Mouse (Mus musculus): ENCODE measurements around the gene Abhd4. TPM values are rescaled to one million over a fixed set of nuclear protein-coding genes. Genes with fewer than 3 reads are reported as not detected.

Gene Abhd4
- polyA plus RNA-seq, 1 experiment from 2014 or later = 96.0 TPM

DNA sequence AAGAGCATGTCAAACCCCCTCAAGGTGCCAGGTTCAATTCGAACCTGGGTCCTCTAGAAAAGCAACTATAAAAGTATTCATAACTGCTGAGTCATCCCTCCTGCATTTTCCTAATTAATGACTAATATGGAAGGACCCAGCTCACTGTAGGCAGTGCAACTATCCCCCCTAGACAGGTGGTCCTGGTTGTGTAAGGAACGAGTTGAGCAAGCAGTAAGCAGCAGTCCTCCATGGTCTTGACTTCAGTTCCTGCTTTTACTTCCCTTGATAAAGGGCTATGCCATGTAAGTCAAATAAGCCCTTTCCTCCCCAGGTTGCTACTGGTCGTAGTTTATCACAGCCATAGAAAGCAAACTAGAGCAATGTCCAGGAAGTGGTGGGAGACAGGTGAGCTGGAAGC is 7.8 kb upstream of the Abhd4 start:
- Histone ChIP-seq H3K4me1 (replicated peaks) (peaks cover 25% of the 10 kb centered on the region), H3K9me3 (replicated peaks) (no peaks in the 10 kb centered on the region), H3K27me3 (no peaks in the 10 kb centered on the region), H3K9ac (no peak overlapping the region), H3K36me3 (peaks cover 27% of the 10 kb centered on the region), H3K4me3 (no peak overlapping the region), H3K27ac (no peak overlapping the region), H3K4me2 (no peak overlapping the region)
- ATAC-seq (replicated peaks; ENCODE audit: insufficient number of reproducible peaks, insufficient read depth, low FRiP score, low read depth) = no peak
- 83% methylated on average over 3 of the region's 3 CpGs for WGBS

DNA sequence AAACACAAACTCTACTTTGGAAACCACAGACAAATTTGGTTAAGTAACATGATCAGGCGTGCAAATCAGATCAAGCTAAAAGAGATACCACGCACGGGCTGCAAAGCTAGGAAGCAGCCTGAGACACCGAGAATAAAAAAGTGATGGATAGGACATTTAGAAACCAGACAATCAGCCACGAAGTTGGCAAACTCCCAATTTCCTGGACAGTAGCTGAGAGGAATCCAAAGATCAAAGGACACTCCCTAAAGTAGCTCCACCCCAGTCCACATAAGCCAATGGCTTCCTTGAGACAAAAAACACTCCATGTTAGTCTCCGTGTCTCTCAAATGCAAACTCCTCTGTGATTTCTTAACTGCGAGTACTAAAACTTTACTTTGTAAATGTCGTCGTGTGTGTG is 4.7 kb upstream of the Abhd4 start:
- no peaks in the 10 kb centered on the region for H3K27me3 ChIP-seq

DNA sequence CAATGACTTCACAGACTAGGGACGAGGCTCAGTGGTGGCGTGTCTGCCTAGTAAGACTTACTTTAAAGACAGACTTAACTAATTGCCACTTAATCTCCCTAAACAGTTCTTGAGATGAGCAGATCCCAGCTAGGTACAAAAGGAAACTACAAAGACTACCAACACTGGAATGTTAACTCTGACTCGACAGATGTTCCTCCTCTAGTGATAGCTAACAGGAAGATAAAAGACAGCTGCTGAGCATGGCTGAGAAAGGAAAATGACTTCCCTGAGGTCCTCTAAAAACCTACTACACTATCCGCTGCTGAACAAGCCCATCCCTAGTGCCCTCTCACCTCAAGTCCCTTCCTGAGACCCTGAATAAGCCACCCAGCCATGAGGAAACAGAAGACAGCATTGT is 3.9 kb upstream of the Abhd4 start:
- Histone ChIP-seq H3K27me3 (no peaks in the 10 kb centered on the region), H3K4me3 (no peak overlapping the region), H3K9me3 (replicated peaks) (no peaks in the 10 kb centered on the region), H3K4me1 (replicated peaks) (peaks cover 43% of the 10 kb centered on the region), H3K4me2 (no peak overlapping the region), H3K27ac (no peak overlapping the region), H3K36me3 (peaks cover 5% of the 10 kb centered on the region; the same call in 1 of the 2 replicates), H3K9ac (no peak overlapping the region)
- ATAC-seq (replicated peaks; ENCODE audit: insufficient number of reproducible peaks, insufficient read depth, low FRiP score, low read depth) = no peak
- 60% methylated on average over 4 of the region's 4 CpGs for WGBS

More for the DNA sequence above, 4.7 kb upstream of the Abhd4 start:
- ATAC-seq (replicated peaks; ENCODE audit: insufficient number of reproducible peaks, insufficient read depth, low FRiP score, low read depth) = no peak
- no peak overlapping the region for H3K4me3 ChIP-seq
- no peaks in the 10 kb centered on the region for H3K9me3 ChIP-seq (replicated peaks)
- H3K9ac ChIP-seq = no peak overlapping the region
- no peak overlapping the region for H3K27ac ChIP-seq
- 59% methylated on average over 9 of the region's 9 CpGs for WGBS
- H3K36me3 ChIP-seq = peaks cover 5% of the 10 kb centered on the region; the same call in 1 of the 2 replicates
- peaks cover 36% of the 10 kb centered on the region for H3K4me1 ChIP-seq (replicated peaks)
- H3K4me2 ChIP-seq = no peak overlapping the region

DNA sequence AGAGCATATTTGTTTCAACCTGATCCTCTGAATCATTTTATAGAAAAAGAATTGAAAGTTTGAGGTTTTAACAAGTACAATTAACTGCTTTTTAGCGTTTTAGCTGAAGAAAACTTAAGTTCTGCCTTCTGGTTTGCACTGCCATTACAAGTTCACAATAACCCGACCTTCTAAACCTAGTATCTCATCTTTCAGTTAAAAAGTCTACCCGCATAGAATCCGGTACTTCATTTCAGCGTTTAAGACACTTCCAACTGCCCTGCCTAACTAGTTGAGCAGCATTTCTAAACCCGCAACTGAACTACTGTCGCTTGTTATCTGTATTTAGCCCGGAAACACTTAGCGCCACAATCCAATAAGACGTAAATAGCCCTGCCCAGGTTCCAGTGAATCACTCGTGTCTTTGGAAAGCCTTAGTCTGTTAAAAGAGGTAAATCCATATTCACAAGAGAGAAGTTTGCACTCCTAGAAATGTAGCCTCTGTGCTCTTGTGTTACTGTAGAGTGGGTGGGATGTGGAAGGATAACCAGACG is 748 bp downstream of the Abhd4 start:
- H3K27ac ChIP-seq = peak overlapping the region; percentile 94

DNA sequence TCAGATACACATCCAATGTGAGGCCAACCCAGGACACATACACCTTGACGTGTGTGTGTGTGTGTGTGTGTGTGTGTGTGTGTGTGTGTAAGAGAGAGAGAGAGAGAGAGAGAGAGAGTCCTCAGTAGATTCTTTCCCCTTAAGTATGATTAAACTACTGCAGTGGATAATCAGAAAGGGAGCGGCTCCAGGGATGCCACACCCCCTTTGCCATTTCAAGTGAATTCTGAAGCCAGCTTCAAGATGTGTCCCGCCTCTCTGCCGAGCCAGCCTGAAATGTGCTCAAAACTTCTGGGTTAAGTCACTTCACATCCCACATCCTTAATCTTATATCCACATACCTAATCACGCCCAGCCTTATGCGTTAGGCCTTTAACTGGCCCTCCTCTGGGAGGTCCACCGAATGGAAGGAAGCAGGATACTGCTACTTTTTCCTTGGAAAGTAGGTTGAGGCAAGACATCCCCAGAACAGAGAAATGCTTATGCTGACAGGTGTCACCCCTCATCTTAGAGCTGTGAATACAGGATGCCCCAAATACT is 4.2 kb downstream of the Abhd4 start:
- WGBS = 55% methylated on average over 7 of the region's 7 CpGs
- Histone ChIP-seq H3K4me1 (replicated peaks) (peaks cover 36% of the 10 kb centered on the region), H3K9ac (no peak overlapping the region), H3K9me3 (replicated peaks) (no peaks in the 10 kb centered on the region), H3K27ac (no peak overlapping the region), H3K36me3 (peaks cover 11% of the 10 kb centered on the region), H3K4me3 (no peak overlapping the region), H3K27me3 (no peaks in the 10 kb centered on the region), H3K4me2 (no peak overlapping the region)
- ATAC-seq (replicated peaks; ENCODE audit: insufficient number of reproducible peaks, insufficient read depth, low FRiP score, low read depth) = no peak

More for the DNA sequence above, 748 bp downstream of the Abhd4 start:
- ATAC-seq (replicated peaks; ENCODE audit: insufficient number of reproducible peaks, insufficient read depth, low FRiP score, low read depth) = no peak
- Histone ChIP-seq H3K27me3 (no peaks in the 10 kb centered on the region), H3K4me3 (peak overlapping the region; percentile 93), H3K9ac (peak overlapping the region; percentile 76; the same call in 1 of the 2 replicates), H3K4me1 (replicated peaks) (peaks cover 41% of the 10 kb centered on the region), H3K36me3 (no peaks in the 10 kb centered on the region), H3K4me2 (peak overlapping the region; percentile 70), H3K9me3 (replicated peaks) (no peaks in the 10 kb centered on the region)
- WGBS = 50% methylated on average over 12 of the region's 12 CpGs

DNA sequence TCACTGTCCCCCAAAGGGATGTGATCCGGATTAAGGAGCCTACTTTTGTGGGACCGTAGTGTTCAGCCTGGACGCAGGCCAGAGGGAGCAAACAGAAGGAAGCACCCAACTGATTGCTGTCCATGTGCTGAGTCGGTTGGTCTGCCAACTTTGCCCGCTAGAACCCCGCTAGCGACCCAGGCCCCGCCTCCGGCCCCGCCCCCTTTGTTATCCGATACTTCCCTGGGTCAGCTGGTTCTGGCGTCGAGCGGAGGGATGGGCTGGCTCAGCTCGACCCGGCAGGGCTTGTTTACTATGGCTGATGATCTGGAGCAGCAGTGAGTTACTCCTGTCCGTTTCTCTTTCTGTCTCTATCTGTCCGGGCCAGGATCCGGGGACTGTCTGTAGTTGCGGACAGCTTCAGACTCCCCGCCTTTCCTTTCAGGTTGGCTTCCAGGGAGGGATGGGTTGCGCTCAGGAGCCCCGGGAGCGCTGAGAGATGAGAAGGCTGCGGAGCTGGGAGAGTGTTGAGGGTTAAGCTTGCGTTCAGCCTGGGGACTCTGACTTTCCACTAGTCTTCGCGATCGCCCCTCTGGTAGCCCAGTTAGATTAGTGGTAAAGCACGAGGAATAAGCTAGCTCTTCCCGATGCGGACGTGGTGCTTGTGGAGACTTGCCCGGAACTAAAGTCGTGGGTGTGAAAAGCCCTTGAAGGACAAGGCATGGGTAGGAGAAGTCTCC is 5.2 kb downstream of the Abhd4 start:
- H3K27me3 ChIP-seq = no peaks in the 10 kb centered on the region
- H3K9me3 ChIP-seq (replicated peaks) = no peaks in the 10 kb centered on the region
- H3K27ac ChIP-seq = peak overlapping the region; percentile 79
- WGBS = under 1% methylated on average over 35 of the region's 35 CpGs
- peak overlapping the region; percentile 77 for H3K4me2 ChIP-seq
- peaks cover 38% of the 10 kb centered on the region for H3K4me1 ChIP-seq (replicated peaks)
- H3K36me3 ChIP-seq = peaks cover 18% of the 10 kb centered on the region
- ATAC-seq (replicated peaks; ENCODE audit: insufficient number of reproducible peaks, insufficient read depth, low FRiP score, low read depth) = peak; percentile 92
- H3K9ac ChIP-seq = peak overlapping the region; percentile 61
- peak overlapping the region; percentile 59 for H3K4me3 ChIP-seq

DNA sequence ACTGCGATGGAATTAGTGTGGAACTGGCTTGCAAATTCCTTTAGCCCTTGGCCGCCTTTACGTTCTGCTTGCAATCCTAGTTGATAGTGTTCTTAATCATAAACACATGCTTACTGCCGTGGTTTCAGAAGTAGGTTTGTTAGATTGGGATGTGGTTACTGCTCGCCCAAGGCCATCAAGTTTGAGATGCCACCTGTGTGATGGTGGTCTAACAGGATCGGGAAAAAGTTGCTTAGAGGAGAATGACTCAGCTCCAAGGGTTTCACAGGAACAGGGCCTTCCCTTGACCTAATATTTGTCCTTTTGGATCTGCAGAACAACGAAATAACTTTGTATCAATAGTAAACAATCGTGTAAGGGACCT is 5.7 kb downstream of the Abhd4 start:
- Histone ChIP-seq H3K4me1 (replicated peaks) (peaks cover 36% of the 10 kb centered on the region), H3K36me3 (peaks cover 20% of the 10 kb centered on the region), H3K27me3 (no peaks in the 10 kb centered on the region), H3K27ac (peak overlapping the region; percentile 79), H3K4me2 (peak overlapping the region; percentile 77), H3K9me3 (replicated peaks) (no peaks in the 10 kb centered on the region), H3K4me3 (peak overlapping the region; percentile 59), H3K9ac (peak overlapping the region; percentile 61)
- no peak for ATAC-seq (replicated peaks; ENCODE audit: insufficient number of reproducible peaks, insufficient read depth, low FRiP score, low read depth)
- WGBS = 20% methylated on average over 8 of the region's 8 CpGs

DNA sequence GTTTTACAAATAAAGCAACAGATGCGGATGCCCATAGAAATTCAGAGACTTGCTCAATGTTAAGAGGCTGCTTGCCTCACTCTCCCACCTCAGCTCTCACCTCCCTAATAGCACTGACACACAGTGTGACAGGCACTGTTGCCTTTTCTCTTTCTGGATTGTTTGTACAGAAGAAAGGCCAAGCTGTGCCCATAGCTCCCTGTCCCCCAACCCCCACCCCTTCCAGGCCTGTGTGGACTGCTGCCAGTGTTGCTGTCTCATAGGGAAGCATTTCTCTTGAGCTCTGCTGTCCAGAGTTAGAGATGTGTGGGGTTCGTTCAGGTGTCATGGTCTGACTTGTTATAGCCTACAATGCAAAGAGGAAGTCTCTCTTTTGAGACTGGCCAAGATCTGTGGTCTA is 6.2 kb downstream of the Abhd4 start:
- H3K4me1 ChIP-seq (replicated peaks) = peaks cover 33% of the 10 kb centered on the region
- no peaks in the 10 kb centered on the region for H3K27me3 ChIP-seq
- peak overlapping the region; percentile 77 for H3K4me2 ChIP-seq
- peaks cover 21% of the 10 kb centered on the region for H3K36me3 ChIP-seq
- H3K4me3 ChIP-seq = peak overlapping the region; percentile 59
- H3K9ac ChIP-seq = peak overlapping the region; percentile 61; the same call in 1 of the 2 replicates
- WGBS = 74% methylated on average over 2 of the region's 2 CpGs
- ATAC-seq (replicated peaks; ENCODE audit: insufficient number of reproducible peaks, insufficient read depth, low FRiP score, low read depth) = no peak
- peak overlapping the region; percentile 79; the same call in 1 of the 2 replicates for H3K27ac ChIP-seq
- no peaks in the 10 kb centered on the region for H3K9me3 ChIP-seq (replicated peaks)

DNA sequence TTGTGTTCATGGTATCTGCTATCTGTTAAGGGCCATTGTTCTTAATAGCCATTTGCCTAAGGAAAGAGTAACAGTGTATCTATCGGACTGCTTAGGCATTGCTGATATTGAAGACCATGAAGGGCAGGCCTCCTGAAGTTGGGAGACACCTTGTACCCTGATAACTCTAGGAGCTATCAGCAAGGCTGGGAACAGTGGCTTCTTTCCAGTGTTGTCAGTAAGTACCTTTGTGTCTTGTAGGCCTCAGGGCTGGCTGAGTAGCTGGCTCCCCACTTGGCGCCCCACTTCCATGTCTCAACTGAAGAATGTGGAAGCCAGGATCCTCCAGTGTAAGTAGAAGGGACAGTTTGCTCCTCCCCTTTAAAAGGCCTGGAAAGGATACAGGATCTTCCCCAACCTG is 7.4 kb downstream of the Abhd4 start:
- H3K27ac ChIP-seq = no peak overlapping the region
- no peak overlapping the region for H3K4me3 ChIP-seq
- peaks cover 23% of the 10 kb centered on the region for H3K36me3 ChIP-seq
- no peaks in the 10 kb centered on the region for H3K27me3 ChIP-seq
- ATAC-seq (replicated peaks; ENCODE audit: insufficient number of reproducible peaks, insufficient read depth, low FRiP score, low read depth) = no peak
- WGBS = 82% methylated on average over 2 of the region's 2 CpGs
- no peaks in the 10 kb centered on the region for H3K9me3 ChIP-seq (replicated peaks)
- no peak overlapping the region for H3K4me2 ChIP-seq
- H3K4me1 ChIP-seq (replicated peaks) = peaks cover 36% of the 10 kb centered on the region
- H3K9ac ChIP-seq = no peak overlapping the region

DNA sequence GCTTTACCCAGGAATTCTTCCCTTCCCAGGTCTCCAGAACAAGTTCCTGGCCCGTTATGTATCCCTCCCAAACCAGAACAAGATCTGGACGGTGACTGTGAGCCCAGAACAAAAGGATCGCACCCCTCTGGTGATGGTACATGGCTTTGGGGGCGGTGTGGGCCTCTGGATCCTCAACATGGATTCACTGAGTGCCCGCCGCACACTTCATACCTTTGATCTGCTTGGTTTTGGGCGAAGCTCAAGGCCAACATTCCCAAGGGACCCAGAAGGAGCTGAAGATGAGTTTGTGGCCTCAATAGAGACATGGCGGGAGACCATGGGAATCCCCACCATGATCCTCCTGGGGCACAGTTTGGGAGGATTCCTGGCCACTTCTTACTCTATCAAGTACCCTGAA is 8.6 kb downstream of the Abhd4 start:
- no peak for ATAC-seq (replicated peaks; ENCODE audit: insufficient number of reproducible peaks, insufficient read depth, low FRiP score, low read depth)
- no peak overlapping the region for H3K27ac ChIP-seq
- no peak overlapping the region for H3K4me3 ChIP-seq
- no peak overlapping the region for H3K4me2 ChIP-seq
- peaks cover 36% of the 10 kb centered on the region for H3K4me1 ChIP-seq (replicated peaks)
- H3K36me3 ChIP-seq = peaks cover 34% of the 10 kb centered on the region
- H3K27me3 ChIP-seq = no peaks in the 10 kb centered on the region
- no peak overlapping the region for H3K9ac ChIP-seq
- H3K9me3 ChIP-seq (replicated peaks) = no peaks in the 10 kb centered on the region
- WGBS = 93% methylated on average over 8 of the region's 8 CpGs

DNA sequence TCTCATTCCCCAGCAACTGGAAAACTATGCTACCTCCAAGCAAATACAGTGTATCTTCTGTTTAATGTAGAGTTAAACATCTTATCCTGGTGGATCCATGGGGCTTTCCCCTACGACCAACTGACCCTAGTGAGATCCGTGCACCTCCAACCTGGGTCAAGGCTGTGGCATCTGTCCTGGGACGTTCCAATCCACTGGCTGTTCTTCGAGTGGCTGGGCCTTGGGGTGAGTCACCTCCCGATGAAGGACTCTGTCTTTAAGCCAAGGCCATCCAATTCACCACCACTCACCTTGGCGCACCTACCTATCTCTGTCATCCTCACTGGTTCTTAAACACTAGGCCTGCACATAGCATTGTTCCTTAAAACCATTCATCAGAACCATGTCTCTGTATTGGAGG is 9.1 kb downstream of the Abhd4 start:
- H3K4me3 ChIP-seq = no peak overlapping the region
- H3K9me3 ChIP-seq (replicated peaks) = no peaks in the 10 kb centered on the region
- H3K4me1 ChIP-seq (replicated peaks) = peaks cover 36% of the 10 kb centered on the region
- H3K4me2 ChIP-seq = no peak overlapping the region
- WGBS = 89% methylated on average over 6 of the region's 6 CpGs
- no peak for ATAC-seq (replicated peaks; ENCODE audit: insufficient number of reproducible peaks, insufficient read depth, low FRiP score, low read depth)
- peaks cover 38% of the 10 kb centered on the region for H3K36me3 ChIP-seq
- no peaks in the 10 kb centered on the region for H3K27me3 ChIP-seq
- no peak overlapping the region for H3K9ac ChIP-seq
- H3K27ac ChIP-seq = no peak overlapping the region
